Mouse (Mus musculus): ENCODE data around the gene Csrp1.

DNA sequence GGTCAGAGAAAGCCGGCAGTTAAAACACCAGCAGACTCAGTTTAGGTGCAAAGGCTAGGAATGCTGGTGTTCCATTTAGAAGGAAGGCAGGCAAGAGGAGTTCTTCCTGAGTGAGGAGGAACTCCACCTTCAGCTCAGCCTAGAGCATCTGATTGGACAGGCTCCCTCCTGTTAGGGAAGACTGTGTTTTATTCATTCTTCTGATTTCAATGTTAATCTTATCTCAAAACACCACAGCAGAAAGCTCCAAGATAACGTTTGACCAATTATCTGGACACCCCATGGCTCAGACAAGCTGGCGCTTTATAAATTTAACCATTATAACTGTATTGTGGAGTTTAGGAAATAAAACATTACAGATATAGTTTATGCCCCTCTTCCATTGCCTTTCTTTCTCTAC is 18.5 kb upstream of the Csrp1 start:
- TF ChIP-seq CTCF (IDR thresholded peaks at IDR 0.05; ENCODE audit: extremely low read depth, insufficient read length, insufficient replicate concordance, low read depth, low read length) (no peak), POLR2A (IDR thresholded peaks at IDR 0.05; ENCODE audit: low read depth, low read length) (no peak)
